Mouse (Mus musculus): ENCODE measurements at regions not wholly inside any gene's neighbourhood (a gene's known extent, or its start where the extent isn't known, plus 50 kb on each side); places are given as distances from the start of the nearest gene placed in this dataset.

DNA sequence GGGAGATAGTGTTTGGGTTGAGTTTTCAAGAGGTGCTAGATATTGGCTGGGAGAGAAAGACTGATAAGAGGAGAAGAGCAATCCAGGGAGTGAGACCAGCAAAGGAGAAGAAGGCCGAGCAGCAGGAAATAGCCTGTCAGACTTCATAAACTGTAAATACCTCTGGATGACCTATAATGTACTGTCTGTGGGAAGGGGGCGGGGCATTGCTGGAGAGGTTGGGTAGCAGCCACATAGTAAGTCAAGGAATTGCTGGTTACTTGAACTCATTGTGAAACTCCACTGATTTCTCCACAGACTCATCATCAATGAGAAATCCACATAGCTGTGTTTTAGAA lies 67.4 kb upstream of the Slit3 start:
- TF ChIP-seq POLR2A (IDR thresholded peaks at IDR 0.05; ENCODE audit: extremely low read depth, insufficient read depth, low read length), result no peak
- TF ChIP-seq CTCF (IDR thresholded peaks at IDR 0.05; ENCODE audit: low read depth, low read length), result no peak
